Mouse (Mus musculus) bone marrow macrophage, adult 2 months (primary cell): ENCODE measurements around the gene Eif2b5.

Experiments used
- CTCF ChIP-seq: IDR thresholded peaks from 2 replicates; pipeline ENCODE4 v1.5.1; 2012; ENCODE audit warnings: low read depth, mild to moderate bottlenecking, low read length, moderate library complexity
- POLR2A ChIP-seq: IDR thresholded peaks from 2 replicates; pipeline ENCODE4 v1.6.1; 2012; ENCODE audit warnings: mild to moderate bottlenecking, low read depth, low read length, borderline replicate concordance

GRCm38 (mm10) chr16:20516032-20516431 is 17.4 kb downstream of the Eif2b5 start:
- TF ChIP-seq POLR2A = no peak
- TF ChIP-seq CTCF = no peak
